Mouse (Mus musculus) MEL (cell line): ENCODE results near the gene Mapk8ip1.

Experiments
- CTCF ChIP-seq, 3 experiments: IDR thresholded peaks in 2 of 3; conservative IDR thresholded peaks in 1 of 3; 2 replicates each; pipeline ENCODE4 v1.5.1; 2011 to 2012; ENCODE audit warnings: low read length in 3 of 3, low read depth in 2 of 3, mild to moderate bottlenecking in 2 of 3, improper control_type of control experiment in 1 of 3, inconsistent platforms in 1 of 3, mixed read lengths in 1 of 3, moderate library complexity in 1 of 3; ENCODE audit not compliant: control insufficient read depth in 1 of 3, insufficient read depth in 1 of 3, poor library complexity in 1 of 3, severe bottlenecking in 1 of 3
- E2F4 ChIP-seq: IDR thresholded peaks from 2 replicates; pipeline ENCODE4 v1.6.1; 2011; ENCODE audit warnings: low read depth, low read length, improper control_type of control experiment, borderline replicate concordance
- EP300 ChIP-seq, 2 experiments: IDR thresholded peaks; 2 replicates each; pipeline ENCODE4 v1.6.1; 2011; ENCODE audit warnings: improper control_type of control experiment in 2 of 2, low read length in 2 of 2, low read depth in 1 of 2, mild to moderate bottlenecking in 1 of 2
- MAFK ChIP-seq: IDR thresholded peaks from 2 replicates; pipeline ENCODE4 v1.6.1; 2011; ENCODE audit warnings: low read depth, mild to moderate bottlenecking, low read length, improper control_type of control experiment, borderline replicate concordance
- MAX ChIP-seq: IDR thresholded peaks from 2 replicates; pipeline ENCODE4 v1.6.1; 2011; ENCODE audit warnings: low read length, improper control_type of control experiment
- POLR2A ChIP-seq, 2 experiments: IDR thresholded peaks; 2 replicates each; pipeline ENCODE4 v1.6.1; 2011 to 2012; ENCODE audit warnings: low read length in 2 of 2, mild to moderate bottlenecking in 2 of 2, control low read depth in 1 of 2, improper control_type of control experiment in 1 of 2, low read depth in 1 of 2, moderate library complexity in 1 of 2; ENCODE audit not compliant: control insufficient read depth in 1 of 2, insufficient read depth in 1 of 2, poor library complexity in 1 of 2
- SIN3A ChIP-seq: IDR thresholded peaks from 2 replicates; pipeline ENCODE4 v1.6.1; 2012; ENCODE audit warnings: low read length, improper control_type of control experiment, inconsistent platforms
- SMC3 ChIP-seq: IDR thresholded peaks from 2 replicates; pipeline ENCODE4 v1.6.1; 2011; ENCODE audit warnings: low read depth, low read length, improper control_type of control experiment
- TAL1 ChIP-seq: IDR thresholded peaks from 2 replicates; pipeline ENCODE4 v1.6.1; 2012; ENCODE audit warnings: mild to moderate bottlenecking, inconsistent platforms, low read length, moderate library complexity, mixed read lengths
- TBP ChIP-seq: IDR thresholded peaks from 2 replicates; pipeline ENCODE4 v1.8.0; 2011; ENCODE audit warnings: low read depth, low read length, improper control_type of control experiment

- TF ChIP-seq TBP = no peak; the same call in 1 of the 2 replicates
- TF ChIP-seq CTCF (IDR thresholded peaks at IDR 0.05 in 2 of 3, conservative IDR thresholded peaks at IDR 0.05 in 1 of 3; ENCODE audit: control insufficient read depth in 1 of 3, insufficient read depth in 1 of 3, low read depth in 2 of 3, low read length in 3 of 3, poor library complexity in 1 of 3, severe bottlenecking in 1 of 3) = no peak
- peak in 1 of 2 experiments; percentile 37; a peak in 1 of 4 replicates for TF ChIP-seq EP300 (IDR thresholded peaks at IDR 0.05; ENCODE audit: low read depth in 1 of 2, low read length in 2 of 2)
- peak; percentile 82 to 90; a peak in 3 of 4 replicates for TF ChIP-seq POLR2A (IDR thresholded peaks at IDR 0.05; ENCODE audit: control insufficient read depth in 1 of 2, insufficient read depth in 1 of 2, low read depth in 1 of 2, low read length in 2 of 2, poor library complexity in 1 of 2)
- no peak for TF ChIP-seq MAFK
- TF ChIP-seq MAX = no peak
- no peak for TF ChIP-seq E2F4
- peak; percentile 99 for TF ChIP-seq SIN3A
- TF ChIP-seq TAL1 = no peak
- no peak for TF ChIP-seq SMC3
Measured at GRCm38 (mm10) chr2:92375099-92375623, 25.9 kb downstream of the Mapk8ip1 start.
